Mouse (Mus musculus): ENCODE measurements at regions not wholly inside any gene's neighbourhood (a gene's known extent, or its start where the extent isn't known, plus 50 kb on each side); places are given as distances from the start of the nearest gene placed in this dataset.

- H3K4me3 ChIP-seq (ENCODE audit: control insufficient read depth, low read depth, low read length): no peak overlapping the region
- H3K27ac ChIP-seq (ENCODE audit: control insufficient read depth, insufficient read depth, low read depth, low read length): no peak overlapping the region
- TF ChIP-seq CTCF (IDR thresholded peaks at IDR 0.05; ENCODE audit: control insufficient read depth, insufficient read depth, insufficient replicate concordance, low read depth, low read length): no peak
- no peak for TF ChIP-seq POLR2A (IDR thresholded peaks at IDR 0.05; ENCODE audit: control insufficient read depth, low read depth, low read length)
- no peaks in the 10 kb centered on the region for H3K36me3 ChIP-seq (ENCODE audit: control insufficient read depth, insufficient read depth, low read length)
- no peaks in the 10 kb centered on the region for H3K4me1 ChIP-seq (ENCODE audit: control insufficient read depth, insufficient read depth, low read length)
- H3K27me3 ChIP-seq (ENCODE audit: control insufficient read depth, insufficient read depth, low read length): no peaks in the 10 kb centered on the region
Observed at GRCm38 (mm10) chr6:50713297-50713696, 59.1 kb upstream of the Npvf start.

- no peaks in the 10 kb centered on the region for H3K4me1 ChIP-seq (ENCODE audit: control insufficient read depth, insufficient read depth, low read length)
- TF ChIP-seq POLR2A (IDR thresholded peaks at IDR 0.05; ENCODE audit: control insufficient read depth, low read depth, low read length): no peak
- TF ChIP-seq CTCF (IDR thresholded peaks at IDR 0.05; ENCODE audit: control insufficient read depth, insufficient read depth, insufficient replicate concordance, low read depth, low read length): no peak
- no peaks in the 10 kb centered on the region for H3K27me3 ChIP-seq (ENCODE audit: control insufficient read depth, insufficient read depth, low read length)
- H3K27ac ChIP-seq (ENCODE audit: control insufficient read depth, insufficient read depth, low read depth, low read length): no peak overlapping the region
- no peak overlapping the region for H3K4me3 ChIP-seq (ENCODE audit: control insufficient read depth, low read depth, low read length)
- no peaks in the 10 kb centered on the region for H3K36me3 ChIP-seq (ENCODE audit: control insufficient read depth, insufficient read depth, low read length)
Observed at GRCm38 (mm10) chr6:50718631-50719030, 64.4 kb upstream of the Npvf start.

GRCm38 (mm10) chr6:50720346-50720745, 66.1 kb upstream of the Npvf start:
- H3K36me3 ChIP-seq (ENCODE audit: control insufficient read depth, insufficient read depth, low read length): no peaks in the 10 kb centered on the region
- no peaks in the 10 kb centered on the region for H3K4me1 ChIP-seq (ENCODE audit: control insufficient read depth, insufficient read depth, low read length)
- no peaks in the 10 kb centered on the region for H3K27me3 ChIP-seq (ENCODE audit: control insufficient read depth, insufficient read depth, low read length)
- TF ChIP-seq POLR2A (IDR thresholded peaks at IDR 0.05; ENCODE audit: control insufficient read depth, low read depth, low read length) (no peak), CTCF (IDR thresholded peaks at IDR 0.05; ENCODE audit: control insufficient read depth, insufficient read depth, insufficient replicate concordance, low read depth, low read length) (no peak)
- H3K4me3 ChIP-seq (ENCODE audit: control insufficient read depth, low read depth, low read length): no peak overlapping the region
- no peak overlapping the region for H3K27ac ChIP-seq (ENCODE audit: control insufficient read depth, insufficient read depth, low read depth, low read length)

- no peaks in the 10 kb centered on the region for H3K36me3 ChIP-seq (ENCODE audit: control insufficient read depth, insufficient read depth, low read length)
- H3K4me1 ChIP-seq (ENCODE audit: control insufficient read depth, insufficient read depth, low read length): no peaks in the 10 kb centered on the region
- no peak for TF ChIP-seq POLR2A (IDR thresholded peaks at IDR 0.05; ENCODE audit: control insufficient read depth, low read depth, low read length)
- H3K27ac ChIP-seq (ENCODE audit: control insufficient read depth, insufficient read depth, low read depth, low read length): no peak overlapping the region
- H3K27me3 ChIP-seq (ENCODE audit: control insufficient read depth, insufficient read depth, low read length): no peaks in the 10 kb centered on the region
- H3K4me3 ChIP-seq (ENCODE audit: control insufficient read depth, low read depth, low read length): no peak overlapping the region
Observed at GRCm38 (mm10) chr6:50725640-50726039, 71.4 kb upstream of the Npvf start.

- no peaks in the 10 kb centered on the region for H3K4me1 ChIP-seq (ENCODE audit: control insufficient read depth, insufficient read depth, low read length)
- no peak overlapping the region for H3K27ac ChIP-seq (ENCODE audit: control insufficient read depth, insufficient read depth, low read depth, low read length)
- TF ChIP-seq POLR2A (IDR thresholded peaks at IDR 0.05; ENCODE audit: control insufficient read depth, low read depth, low read length) (no peak), CTCF (IDR thresholded peaks at IDR 0.05; ENCODE audit: control insufficient read depth, insufficient read depth, insufficient replicate concordance, low read depth, low read length) (no peak)
- H3K27me3 ChIP-seq (ENCODE audit: control insufficient read depth, insufficient read depth, low read length): no peaks in the 10 kb centered on the region
- no peak overlapping the region for H3K4me3 ChIP-seq (ENCODE audit: control insufficient read depth, low read depth, low read length)
- no peaks in the 10 kb centered on the region for H3K36me3 ChIP-seq (ENCODE audit: control insufficient read depth, insufficient read depth, low read length)
Observed at GRCm38 (mm10) chr6:50726166-50726591, 71.9 kb upstream of the Npvf start.

- TF ChIP-seq CTCF (IDR thresholded peaks at IDR 0.05; ENCODE audit: control insufficient read depth, insufficient read depth, insufficient replicate concordance, low read depth, low read length) (no peak), POLR2A (IDR thresholded peaks at IDR 0.05; ENCODE audit: control insufficient read depth, low read depth, low read length) (no peak)
- H3K4me3 ChIP-seq (ENCODE audit: control insufficient read depth, low read depth, low read length): no peak overlapping the region
- H3K27me3 ChIP-seq (ENCODE audit: control insufficient read depth, insufficient read depth, low read length): no peaks in the 10 kb centered on the region
- no peak overlapping the region for H3K27ac ChIP-seq (ENCODE audit: control insufficient read depth, insufficient read depth, low read depth, low read length)
- H3K4me1 ChIP-seq (ENCODE audit: control insufficient read depth, insufficient read depth, low read length): no peaks in the 10 kb centered on the region
- no peaks in the 10 kb centered on the region for H3K36me3 ChIP-seq (ENCODE audit: control insufficient read depth, insufficient read depth, low read length)
Observed at GRCm38 (mm10) chr6:50730744-50731718, 76.8 kb upstream of the Npvf start.

GRCm38 (mm10) chr6:50734701-50735100, 80.5 kb upstream of the Npvf start:
- Histone ChIP-seq H3K4me3 (ENCODE audit: control insufficient read depth, low read depth, low read length) (no peak overlapping the region), H3K27me3 (ENCODE audit: control insufficient read depth, insufficient read depth, low read length) (no peaks in the 10 kb centered on the region), H3K27ac (ENCODE audit: control insufficient read depth, insufficient read depth, low read depth, low read length) (no peak overlapping the region), H3K4me1 (ENCODE audit: control insufficient read depth, insufficient read depth, low read length) (no peaks in the 10 kb centered on the region), H3K36me3 (ENCODE audit: control insufficient read depth, insufficient read depth, low read length) (no peaks in the 10 kb centered on the region)
- TF ChIP-seq POLR2A (IDR thresholded peaks at IDR 0.05; ENCODE audit: control insufficient read depth, low read depth, low read length) (no peak), CTCF (IDR thresholded peaks at IDR 0.05; ENCODE audit: control insufficient read depth, insufficient read depth, insufficient replicate concordance, low read depth, low read length) (no peak)
